Mouse (Mus musculus) heart, postnatal 10 days (tissue): Measurements from ENCODE around the gene Slc30a7. TPM values are rescaled to one million over a fixed set of nuclear protein-coding genes. Genes with fewer than 3 reads are reported as not detected.

ENCODE experiments used
- DNase-seq, 2 experiments: peaks; one replicate each; pipeline ENCODE4 v3.0.0; 2021
- intact Hi-C: fragments of 180-260 bp; cut with DNase I; formaldehyde crosslinking; loops from one replicate; pipeline ENCODE4 v1.15.1; 2025
- microRNA-seq, 2 experiments: library from miRNA; unstranded; fragments of <30 nt; microRNA quantifications; one replicate each; pipeline ENCODE4 v1.2.0; 2022
- total RNA-seq, 2 experiments: library from RNA; stranded (reverse); gene quantifications; 2 replicates each; pipeline ENCODE4 v1.2.3; 2021

The Slc30a7 gene
- total RNA-seq, 2 experiments from 2014 or later: 24.4 to 29.6 TPM

DNA sequence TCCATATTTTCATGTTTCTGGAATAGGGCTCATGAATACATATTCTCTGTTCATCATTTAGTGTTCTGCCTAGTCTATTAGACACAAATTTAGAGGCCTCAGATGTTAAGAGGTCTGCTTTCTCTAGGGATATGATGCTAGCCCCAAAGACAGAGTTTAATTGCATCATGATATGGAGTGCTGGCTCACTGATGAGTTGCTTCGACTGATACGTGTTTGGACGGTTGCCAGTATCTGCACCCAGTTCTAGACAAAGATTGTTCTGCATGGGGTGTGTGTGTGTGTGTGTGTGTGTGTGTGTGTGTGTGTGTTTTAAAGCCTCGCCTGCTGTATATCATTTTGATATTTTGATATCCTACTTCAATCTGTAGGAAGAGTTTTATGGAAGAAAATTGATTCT lies 114.9 kb downstream of the Slc30a7 start:
- intact Hi-C loops: no loop called here
- DNase-seq: no peak

Small RNA genes lying within 50 kb of the gene (microRNA-seq; reads per million reads assigned to microRNA genes)
- gene Mir669n: 0 reads per million in 2 experiments

Other genes with a start within 250 kb of the Slc30a7 start
- 1 to 10 TPM; 9.6 to 9.8 TPM for gene Dph5, start 119.6 kb downstream of the Slc30a7 start, total RNA-seq
- gene Extl2, start 56 bp upstream of the Slc30a7 start, total RNA-seq: 10 to 100 TPM; 16.7 to 18.1 TPM
- 10 to 100 TPM; 16.5 to 17.6 TPM for gene Vcam1, start 122.3 kb upstream of the Slc30a7 start, total RNA-seq
- gene Gpr88, start 246.1 kb upstream of the Slc30a7 start, total RNA-seq: under 1 TPM; 0.17 to 0.35 TPM